Mouse (Mus musculus): Measurements from ENCODE around the gene Drosha. TPM values are rescaled to one million over a fixed set of nuclear protein-coding genes. Genes with fewer than 3 reads are reported as not detected.

The Drosha gene
- polyA plus RNA-seq, 1 experiment from 2014 or later: 22.3 TPM

DNA sequence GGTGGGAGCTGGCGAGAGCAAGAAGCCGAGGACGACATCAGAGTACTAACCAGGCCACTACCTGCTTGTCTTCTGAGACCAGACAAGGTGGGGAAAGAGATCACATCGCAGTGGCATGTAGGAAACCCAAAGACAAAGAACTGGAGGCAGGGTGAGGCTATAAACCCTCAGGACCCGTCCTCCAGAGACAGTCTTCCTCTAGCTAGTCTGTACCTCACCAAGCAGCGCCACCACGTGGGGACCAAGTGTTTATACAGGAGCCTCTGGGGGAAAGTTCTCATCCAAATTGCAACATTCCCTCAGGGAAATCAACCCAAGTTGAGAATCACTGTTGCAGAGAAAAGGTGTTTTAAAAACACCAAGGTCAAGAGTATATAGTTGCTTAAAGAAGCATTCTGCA lies 18.2 kb downstream of the Drosha start:
- Histone ChIP-seq H3K4me1 (replicated peaks; ENCODE audit: insufficient read depth, low read length) (no peaks in the 10 kb centered on the region), H3K27me3 (ENCODE audit: insufficient read depth, low read length) (no peaks in the 10 kb centered on the region), H3K9me3 (replicated peaks; ENCODE audit: low read length) (no peaks in the 10 kb centered on the region), H3K4me3 (replicated peaks; ENCODE audit: low read depth, low read length) (no peak overlapping the region), H3K4me2 (ENCODE audit: low read length) (no peak overlapping the region), H3K36me3 (ENCODE audit: insufficient read depth, low read length) (peaks cover 56% of the 10 kb centered on the region), H3K27ac (no peak overlapping the region), H3K9ac (ENCODE audit: low read depth, low read length) (no peak overlapping the region)
- DNase-seq (ENCODE audit: low spot score) (no peak), ATAC-seq (replicated peaks; ENCODE audit: low FRiP score, low read depth) (no peak)
- no peak for TF ChIP-seq CTCF (IDR thresholded peaks at IDR 0.05; ENCODE audit: low read depth)
- 74% methylated on average over 7 of the region's 7 CpGs for WGBS

- no peak overlapping the region for H3K9ac ChIP-seq (ENCODE audit: low read depth, low read length)
- no peak for TF ChIP-seq CTCF (IDR thresholded peaks at IDR 0.05; ENCODE audit: low read depth)
- H3K9me3 ChIP-seq (replicated peaks; ENCODE audit: low read length): no peaks in the 10 kb centered on the region
- WGBS: 59% methylated on average over 11 of the region's 11 CpGs
- H3K36me3 ChIP-seq (ENCODE audit: insufficient read depth, low read length): peaks cover 62% of the 10 kb centered on the region
- no peaks in the 10 kb centered on the region for H3K27me3 ChIP-seq (ENCODE audit: insufficient read depth, low read length)
- H3K4me3 ChIP-seq (replicated peaks; ENCODE audit: low read depth, low read length): no peak overlapping the region
- DNase-seq (ENCODE audit: low spot score) (no peak), ATAC-seq (replicated peaks; ENCODE audit: low FRiP score, low read depth) (no peak)
- H3K27ac ChIP-seq: no peak overlapping the region
- H3K4me1 ChIP-seq (replicated peaks; ENCODE audit: insufficient read depth, low read length): no peaks in the 10 kb centered on the region
- H3K4me2 ChIP-seq (ENCODE audit: low read length): no peak overlapping the region
These were observed 23.8 kb downstream of the Drosha start for GRCm38 (mm10) chr15:12848196-12848975.

GRCm38 (mm10) chr15:12849373-12849772 lies 24.8 kb downstream of the Drosha start:
- Histone ChIP-seq H3K36me3 (ENCODE audit: insufficient read depth, low read length) (peaks cover 66% of the 10 kb centered on the region), H3K9ac (ENCODE audit: low read depth, low read length) (no peak overlapping the region), H3K27me3 (ENCODE audit: insufficient read depth, low read length) (no peaks in the 10 kb centered on the region), H3K9me3 (replicated peaks; ENCODE audit: low read length) (no peaks in the 10 kb centered on the region), H3K4me1 (replicated peaks; ENCODE audit: insufficient read depth, low read length) (no peaks in the 10 kb centered on the region), H3K4me3 (replicated peaks; ENCODE audit: low read depth, low read length) (no peak overlapping the region), H3K27ac (no peak overlapping the region), H3K4me2 (ENCODE audit: low read length) (no peak overlapping the region)
- peak; percentile 43 for TF ChIP-seq CTCF (IDR thresholded peaks at IDR 0.05; ENCODE audit: low read depth)
- WGBS: 80% methylated on average over 4 of the region's 4 CpGs
- DNase-seq (ENCODE audit: low spot score) (no peak), ATAC-seq (replicated peaks; ENCODE audit: low FRiP score, low read depth) (no peak; the same call in 1 of the 2 replicates)

GRCm38 (mm10) chr15:12853471-12853870 lies 28.9 kb downstream of the Drosha start:
- no peak for ATAC-seq (replicated peaks; ENCODE audit: low FRiP score, low read depth)
- no peak for TF ChIP-seq CTCF (IDR thresholded peaks at IDR 0.05; ENCODE audit: low read depth)
- H3K36me3 ChIP-seq (ENCODE audit: insufficient read depth, low read length): peaks cover 58% of the 10 kb centered on the region

DNA sequence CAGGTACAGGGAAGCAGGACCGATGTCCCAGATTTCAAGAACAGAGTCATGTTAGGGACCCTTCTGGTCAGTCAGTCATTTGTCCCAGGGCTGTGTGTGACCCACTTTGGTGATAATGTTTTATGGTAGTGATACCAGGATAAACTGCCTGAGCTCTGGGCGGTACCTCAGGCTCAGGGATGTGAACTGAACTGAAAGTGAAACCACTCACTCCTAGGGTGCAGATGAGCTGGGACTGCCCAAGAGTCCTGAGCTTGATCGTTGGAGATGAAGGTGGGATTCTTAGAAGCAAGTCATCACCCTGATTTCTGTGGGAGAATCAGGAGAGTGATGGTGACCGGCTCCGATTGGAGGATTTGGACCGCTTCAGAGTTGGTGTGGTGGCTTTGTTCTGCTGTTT lies 32.2 kb downstream of the Drosha start:
- Histone ChIP-seq H3K27me3 (ENCODE audit: insufficient read depth, low read length) (no peaks in the 10 kb centered on the region), H3K9me3 (replicated peaks; ENCODE audit: low read length) (no peaks in the 10 kb centered on the region), H3K27ac (no peak overlapping the region), H3K4me2 (ENCODE audit: low read length) (no peak overlapping the region), H3K4me3 (replicated peaks; ENCODE audit: low read depth, low read length) (no peak overlapping the region), H3K36me3 (ENCODE audit: insufficient read depth, low read length) (peaks cover 57% of the 10 kb centered on the region), H3K4me1 (replicated peaks; ENCODE audit: insufficient read depth, low read length) (no peaks in the 10 kb centered on the region), H3K9ac (ENCODE audit: low read depth, low read length) (no peak overlapping the region)
- TF ChIP-seq CTCF (IDR thresholded peaks at IDR 0.05; ENCODE audit: low read depth): no peak
- WGBS: 96% methylated on average over 6 of the region's 6 CpGs
- no peak for ATAC-seq (replicated peaks; ENCODE audit: low FRiP score, low read depth)
- DNase-seq (ENCODE audit: low spot score): no peak

More at GRCm38 (mm10) chr15:12853471-12853870, 28.9 kb downstream of the Drosha start:
- no peaks in the 10 kb centered on the region for H3K4me1 ChIP-seq (replicated peaks; ENCODE audit: insufficient read depth, low read length)
- H3K4me2 ChIP-seq (ENCODE audit: low read length): no peak overlapping the region
- no peak overlapping the region for H3K4me3 ChIP-seq (replicated peaks; ENCODE audit: low read depth, low read length)
- WGBS: 94% methylated on average over 8 of the region's 8 CpGs
- no peak for DNase-seq (ENCODE audit: low spot score)
- no peaks in the 10 kb centered on the region for H3K27me3 ChIP-seq (ENCODE audit: insufficient read depth, low read length)
- H3K27ac ChIP-seq: no peak overlapping the region
- no peaks in the 10 kb centered on the region for H3K9me3 ChIP-seq (replicated peaks; ENCODE audit: low read length)
- H3K9ac ChIP-seq (ENCODE audit: low read depth, low read length): no peak overlapping the region

DNA sequence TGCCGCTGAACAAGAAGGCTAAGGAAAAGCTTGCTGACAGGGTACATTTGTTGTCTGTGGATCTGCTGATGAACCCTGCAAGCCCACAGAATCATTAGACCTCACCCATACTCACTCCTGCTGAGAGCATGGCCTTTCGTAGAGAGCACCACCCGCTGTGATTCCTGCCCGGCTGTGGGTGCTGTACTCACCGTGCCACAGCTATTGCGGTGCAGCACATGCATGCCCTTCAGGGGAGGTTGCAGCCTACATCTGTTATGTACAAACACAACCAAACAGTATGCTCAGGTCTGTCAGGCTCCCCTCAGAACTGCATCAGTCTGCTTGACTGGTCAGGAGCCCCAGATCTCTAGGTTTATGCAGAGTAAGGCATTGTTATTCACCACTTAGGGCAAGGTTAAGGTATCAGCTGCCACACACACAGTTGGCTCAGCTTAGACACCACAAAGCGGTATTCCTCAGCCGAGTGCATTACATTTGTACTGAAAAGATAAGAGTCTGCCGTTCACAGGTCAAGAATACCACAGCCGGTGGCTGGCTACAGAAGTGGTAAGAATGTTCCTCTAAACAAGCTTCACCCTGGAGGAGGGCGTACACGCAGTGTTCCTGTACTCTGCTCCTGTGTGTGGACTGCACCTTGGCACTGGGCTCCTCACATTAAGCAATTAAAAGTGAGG lies 33.4 kb downstream of the Drosha start:
- no peak for TF ChIP-seq CTCF (IDR thresholded peaks at IDR 0.05; ENCODE audit: low read depth)
- ATAC-seq (replicated peaks; ENCODE audit: low FRiP score, low read depth) (no peak), DNase-seq (ENCODE audit: low spot score) (no peak)
- Histone ChIP-seq H3K9ac (ENCODE audit: low read depth, low read length) (no peak overlapping the region), H3K27me3 (ENCODE audit: insufficient read depth, low read length) (no peaks in the 10 kb centered on the region), H3K4me1 (replicated peaks; ENCODE audit: insufficient read depth, low read length) (no peaks in the 10 kb centered on the region), H3K27ac (no peak overlapping the region), H3K4me2 (ENCODE audit: low read length) (no peak overlapping the region), H3K9me3 (replicated peaks; ENCODE audit: low read length) (no peaks in the 10 kb centered on the region), H3K36me3 (ENCODE audit: insufficient read depth, low read length) (peaks cover 51% of the 10 kb centered on the region), H3K4me3 (replicated peaks; ENCODE audit: low read depth, low read length) (no peak overlapping the region)
- 87% methylated on average over 12 of the region's 12 CpGs for WGBS
